Comparison of ENCODE assay signal across 8 mouse cellular contexts in genomic region chrX:36111622-36112421, GRCm38 (mm10). TPM values are rescaled to one million over a fixed set of nuclear protein-coding genes. Genes with fewer than 3 reads are reported as not detected.
DNase-seq lines count a peak whose midpoint lies in the region; ATAC-seq and TF ChIP-seq lines count a peak whose summit lies in the region.

TSS of gene Il13ra1 (plus strand) at chrX:36112110.

- no peak; the same call in 1 of the 2 replicates for TF ChIP-seq CTCF in intestine, postnatal 0 days (IDR thresholded peaks at IDR 0.05; ENCODE audit: low read depth)
- no peak for TF ChIP-seq CTCF in liver, embryonic 14.5 days (IDR thresholded peaks at IDR 0.05; ENCODE audit: low read depth)
- no peak for TF ChIP-seq CTCF in thymus, adult 2 months (IDR thresholded peaks at IDR 0.05; ENCODE audit: borderline replicate concordance, control insufficient read depth, extremely low read depth, insufficient read depth, low read length, poor library complexity)

- H3K9me3 ChIP-seq in intestine, postnatal 0 days (ENCODE audit: control insufficient read depth): no peaks in the 10 kb centered on the region
- no peaks in the 10 kb centered on the region for H3K9me3 ChIP-seq in liver, embryonic 14.5 days (ENCODE audit: control insufficient read depth, low read length)

- H3K4me1 ChIP-seq in intestine, postnatal 0 days (replicated peaks; ENCODE audit: control insufficient read depth, insufficient read depth, low read length): 0 out of 2 replicates have a peak, but pooled peaks cover 4% of the 10 kb centered on the region
- H3K4me1 ChIP-seq in liver, embryonic 14.5 days (replicated peaks; ENCODE audit: control insufficient read depth in 2 of 2, insufficient read depth in 2 of 2, low read length in 1 of 2): no peaks in the 10 kb centered on the region
- peaks cover 8% of the 10 kb centered on the region; the same call in 1 of the 2 replicates for H3K4me1 ChIP-seq in thymus, adult 2 months (replicated peaks; ENCODE audit: control insufficient read depth, insufficient read depth, low read length)

- peak; percentile 13 to 32 for DNase-seq in layer of hippocampus, postnatal 10 days (ENCODE audit: low spot score in 2 of 2)
- no peak for DNase-seq in layer of hippocampus, adult 8-10 months (ENCODE audit: low spot score in 2 of 2)
- peak; percentile 60 for DNase-seq in embryo, embryonic 11 days
- peak; percentile 50 to 60 for DNase-seq in heart, adult 18-20 months
- no peak for DNase-seq in liver, embryonic 14.5 days (ENCODE audit: low read depth in 3 of 3, low spot score in 3 of 3)
- peak; percentile 32 for DNase-seq in neural tube, embryonic 10.5 days (ENCODE audit: extremely low spot score, low spot score)
- peak; percentile 3 for DNase-seq in thymus, adult 2 months

- H3K36me3 ChIP-seq in intestine, postnatal 0 days (ENCODE audit: control insufficient read depth, insufficient read depth): no peaks in the 10 kb centered on the region
- no peaks in the 10 kb centered on the region for H3K36me3 ChIP-seq in liver, embryonic 14.5 days (replicated peaks; ENCODE audit: control insufficient read depth, insufficient read depth, low read depth)
- no peaks in the 10 kb centered on the region for H3K36me3 ChIP-seq in thymus, adult 2 months (ENCODE audit: control insufficient read depth, insufficient read depth, low read length)

- H3K4me2 ChIP-seq in intestine, postnatal 0 days (replicated peaks; ENCODE audit: low read depth): peak within 1 kb of the TSS; percentile 73
- H3K4me2 ChIP-seq in liver, embryonic 14.5 days (ENCODE audit: low read depth): peak within 1 kb of the TSS; percentile 28

- no peak for TF ChIP-seq POLR2A in thymus, adult 2 months (IDR thresholded peaks at IDR 0.05; ENCODE audit: control insufficient read depth, extremely low read depth, insufficient read depth, low read length, poor library complexity)

- H3K27me3 ChIP-seq in intestine, postnatal 0 days (replicated peaks; ENCODE audit: control insufficient read depth, insufficient read depth, low read length): no peaks in the 10 kb centered on the region
- no peaks in the 10 kb centered on the region; the same call in 1 of the 2 replicates for H3K27me3 ChIP-seq in liver, embryonic 14.5 days (ENCODE audit: control insufficient read depth, insufficient read depth, low read length)
- H3K27me3 ChIP-seq in thymus, adult 2 months (ENCODE audit: control insufficient read depth, insufficient read depth, low read length): no peaks in the 10 kb centered on the region; the same call in 1 of the 2 replicates

- no peak for TF ChIP-seq EP300 in liver, embryonic 14.5 days (IDR thresholded peaks at IDR 0.05; ENCODE audit: low read depth)

- H3K4me3 ChIP-seq in intestine, postnatal 0 days (ENCODE audit: low read depth, low read length): peak within 1 kb of the TSS; percentile 54
- H3K4me3 ChIP-seq in liver, embryonic 14.5 days (ENCODE audit: insufficient read depth in 1 of 2, low read depth in 2 of 2, low read length in 2 of 2): peak within 1 kb of the TSS; percentile 30 to 34
- peak within 1 kb of the TSS; percentile 47 for H3K4me3 ChIP-seq in thymus, adult 2 months (ENCODE audit: control insufficient read depth, insufficient read depth, low read length)

- peak within 1 kb of the TSS; percentile 57 for H3K9ac ChIP-seq in intestine, postnatal 0 days (ENCODE audit: low read depth, low read length)
- no peak within 1 kb of the TSS for H3K9ac ChIP-seq in liver, embryonic 14.5 days (replicated peaks)

- ATAC-seq in intestine, postnatal 0 days: peak; percentile 88
- ATAC-seq in liver, embryonic 14.5 days (ENCODE audit: insufficient read depth): no peak

- H3K27ac ChIP-seq in intestine, postnatal 0 days (ENCODE audit: low read depth, low read length): peak within 1 kb of the TSS; percentile 60
- H3K27ac ChIP-seq in liver, embryonic 14.5 days: no peak within 1 kb of the TSS
- H3K27ac ChIP-seq in thymus, adult 2 months (ENCODE audit: control insufficient read depth, insufficient read depth, low read length): no peak within 1 kb of the TSS; the same call in 1 of the 2 replicates

- 22% methylated on average over 41 of the region's 51 CpGs for WGBS in intestine, postnatal 0 days
- WGBS in liver, embryonic 14.5 days (ENCODE audit: insufficient replicate concordance): 14% methylated on average over 49 of the region's 51 CpGs
- 7% methylated on average over 44 of the region's 51 CpGs for WGBS in thymus, adult 2 months

RNA-seq across cellular contexts. Expression of gene Il13ra1, which starts in this region (rescaled TPM):
- total RNA-seq in layer of hippocampus, postnatal 10 days (2021): 1 to 10 TPM; 4.5 to 4.9 TPM
- total RNA-seq in layer of hippocampus, adult 8-10 months (2022): 1 to 10 TPM; 4.0 to 9.2 (median 5.9) TPM
- 10 to 100 TPM; 28.3 to 31.5 TPM for total RNA-seq in heart, adult 18-20 months (2021)
- polyA plus RNA-seq in intestine, postnatal 0 days (2015; fragmentation: Nextera tagmentation; extraction: Ambion mirVana): 26.9 and 28.1 TPM in 2 replicates
- 0.95 and 1.5 TPM in 2 replicates for polyA plus RNA-seq in liver, embryonic 14.5 days (2012; rRNA removed)
- polyA plus RNA-seq in liver, embryonic 14.5 days (2014; fragmentation: Nextera tagmentation; extraction: Ambion mirVana): 4.4 and 5.0 TPM in 2 replicates
- polyA plus RNA-seq in thymus, adult 2 months (2012; rRNA removed): 2.9 and 3.6 TPM in 2 replicates

Comparison
In these comparisons a context has a peak if more than half of its experiments do, and no peak if none do; other contexts are left out.
1. DNase-seq: peak in layer of hippocampus, postnatal 10 days (2 of 2), embryo, embryonic 11 days (single experiment), heart, adult 18-20 months (2 of 2), neural tube, embryonic 10.5 days (single experiment) and thymus, adult 2 months (single experiment); none in layer of hippocampus, adult 8-10 months (0 of 2) and liver, embryonic 14.5 days (0 of 3).
2. Peak in every context shown above with its lines, with median percentiles within 50 percentile points of each other: H3K4me3 ChIP-seq.